23 mouse cellular contexts compared by ENCODE assay signal in genomic region chr2:65384815-65385214, GRCm38 (mm10). TPM values are rescaled to one million over a fixed set of nuclear protein-coding genes. Genes with fewer than 3 reads are reported as not detected.
"Had no signal": no experiment of that assay in that cellular context is flagged by ENCODE, and none has a peak within 500 bp of the region (broad histone marks: within the 10 kb centered on the region; RNA-seq: fewer than 3 reads in every experiment).

No protein-coding gene starts in this region.

- H3K27me3 ChIP-seq: midbrain, embryonic 12.5 days; neural tube, embryonic 13.5 days; neural tube, embryonic 15.5 days had no signal

- H3K9ac ChIP-seq: lung, embryonic 14.5 days; midbrain, embryonic 12.5 days; neural tube, embryonic 13.5 days; neural tube, embryonic 15.5 days had no signal

- DNase-seq: lung, adult 18-20 months; lung, embryonic 14.5 days; lung, postnatal 10 days; lung, postnatal 4 days; midbrain, embryonic 14.5 days; retina, postnatal 1 day; right cerebral cortex, adult 18-20 months; right cerebral cortex, postnatal 25 days; right cerebral cortex, postnatal 4 days; spleen, adult 18-20 months; thymus, adult 18-20 months; thymus, postnatal 14 days; thymus, postnatal 36 days had no signal

- H3K4me2 ChIP-seq: lung, embryonic 14.5 days; midbrain, embryonic 12.5 days; neural tube, embryonic 13.5 days; neural tube, embryonic 15.5 days had no signal

- H3K27ac ChIP-seq: midbrain, embryonic 10.5 days; midbrain, embryonic 12.5 days; neural tube, embryonic 13.5 days; neural tube, embryonic 15.5 days had no signal

- H3K4me3 ChIP-seq: midbrain, embryonic 10.5 days; midbrain, embryonic 12.5 days; neural tube, embryonic 13.5 days; neural tube, embryonic 15.5 days had no signal

- H3K9me3 ChIP-seq: midbrain, embryonic 10.5 days; midbrain, embryonic 12.5 days; neural tube, embryonic 13.5 days; neural tube, embryonic 15.5 days had no signal

- H3K4me1 ChIP-seq: midbrain, embryonic 10.5 days; midbrain, embryonic 12.5 days; neural tube, embryonic 13.5 days; neural tube, embryonic 15.5 days had no signal

- H3K36me3 ChIP-seq: midbrain, embryonic 10.5 days; midbrain, embryonic 12.5 days; neural tube, embryonic 13.5 days; neural tube, embryonic 15.5 days had no signal

RNA-seq across cellular contexts. Expression of gene Slc38a11, which starts 21.0 kb away (rescaled TPM):
- total RNA-seq: megakaryocyte, adult 5-6 weeks; megakaryocyte-erythroid progenitor cell, adult 5-6 weeks; monocyte, adult 5-6 weeks had no signal
- polyA plus RNA-seq: lung, embryonic 14.5 days; lung, embryonic 16.5 days; stomach, embryonic 14.5 days; thymus, postnatal 0 days had no signal
